Mouse (Mus musculus) left cerebral cortex, adult 11 months (tissue): Measurements from ENCODE around the gene Elobl.

Source experiments
- DNase-seq: peaks from one replicate; pipeline ENCODE4 v3.0.0; 2022; ENCODE audit warnings: low spot score

Gene Elobl

DNA sequence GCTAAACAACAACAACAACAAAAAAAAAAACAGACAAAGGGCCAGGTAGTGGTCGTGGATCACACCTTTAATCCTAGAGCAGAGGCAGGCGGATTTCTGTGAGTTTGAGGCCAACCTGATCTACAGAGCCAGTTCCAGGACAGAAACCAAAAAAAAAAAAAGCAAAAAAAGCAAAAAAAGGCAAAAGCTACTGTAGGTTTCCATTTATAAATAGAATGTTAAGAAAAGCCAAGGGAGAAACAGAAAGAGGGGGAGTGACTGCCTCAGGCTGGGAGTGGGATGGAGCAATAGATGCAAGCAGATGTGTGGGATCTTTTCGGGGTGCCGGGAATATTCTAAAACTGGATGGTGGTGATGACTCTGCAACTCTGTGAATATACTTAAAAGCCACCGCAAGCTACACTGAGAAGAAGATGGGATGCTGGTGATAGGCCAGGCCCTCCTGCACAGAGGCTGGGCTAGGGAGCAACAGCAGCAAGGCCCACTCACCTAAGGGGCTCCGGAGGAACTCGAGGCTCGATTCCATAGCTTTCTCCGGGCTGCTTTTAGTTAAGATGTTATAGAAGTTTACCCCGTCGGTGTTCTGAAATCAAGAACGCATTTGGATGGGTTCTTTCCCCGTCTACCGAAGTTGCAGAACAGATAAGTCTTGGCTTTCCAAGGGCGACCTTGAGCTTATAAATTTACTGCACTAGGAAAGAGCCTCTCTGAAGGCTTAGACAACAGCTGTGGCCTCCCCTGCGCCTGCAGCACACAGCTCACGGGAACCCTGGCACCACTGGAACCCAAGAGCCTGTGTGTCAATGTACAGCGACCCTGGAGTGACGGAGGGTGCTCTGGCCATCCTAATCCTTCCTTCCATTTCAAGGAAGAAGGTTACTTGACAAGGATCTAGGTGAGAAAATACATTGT is 32.4 kb downstream of the Elobl start:
- peak; percentile 73 for DNase-seq

DNA sequence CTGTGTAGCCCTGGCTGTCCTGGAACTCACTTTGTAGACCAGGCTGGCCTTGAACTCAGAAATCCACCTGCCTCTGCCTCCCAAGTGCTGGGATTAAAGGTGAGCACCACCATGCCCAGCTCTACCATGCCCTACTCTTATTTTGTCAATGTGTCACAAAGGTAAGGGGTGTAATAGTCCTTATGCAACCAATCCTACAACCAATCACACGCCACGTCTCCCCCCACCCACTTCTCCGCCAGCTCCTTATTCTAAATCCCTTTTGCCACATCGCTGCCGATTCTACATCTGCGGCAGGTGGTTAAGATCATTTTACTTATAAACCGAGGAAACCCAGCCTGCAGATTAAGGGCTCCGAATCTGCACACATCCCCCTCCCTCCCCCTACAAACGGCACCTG is 33.7 kb downstream of the Elobl start:
- no peak for DNase-seq

DNA sequence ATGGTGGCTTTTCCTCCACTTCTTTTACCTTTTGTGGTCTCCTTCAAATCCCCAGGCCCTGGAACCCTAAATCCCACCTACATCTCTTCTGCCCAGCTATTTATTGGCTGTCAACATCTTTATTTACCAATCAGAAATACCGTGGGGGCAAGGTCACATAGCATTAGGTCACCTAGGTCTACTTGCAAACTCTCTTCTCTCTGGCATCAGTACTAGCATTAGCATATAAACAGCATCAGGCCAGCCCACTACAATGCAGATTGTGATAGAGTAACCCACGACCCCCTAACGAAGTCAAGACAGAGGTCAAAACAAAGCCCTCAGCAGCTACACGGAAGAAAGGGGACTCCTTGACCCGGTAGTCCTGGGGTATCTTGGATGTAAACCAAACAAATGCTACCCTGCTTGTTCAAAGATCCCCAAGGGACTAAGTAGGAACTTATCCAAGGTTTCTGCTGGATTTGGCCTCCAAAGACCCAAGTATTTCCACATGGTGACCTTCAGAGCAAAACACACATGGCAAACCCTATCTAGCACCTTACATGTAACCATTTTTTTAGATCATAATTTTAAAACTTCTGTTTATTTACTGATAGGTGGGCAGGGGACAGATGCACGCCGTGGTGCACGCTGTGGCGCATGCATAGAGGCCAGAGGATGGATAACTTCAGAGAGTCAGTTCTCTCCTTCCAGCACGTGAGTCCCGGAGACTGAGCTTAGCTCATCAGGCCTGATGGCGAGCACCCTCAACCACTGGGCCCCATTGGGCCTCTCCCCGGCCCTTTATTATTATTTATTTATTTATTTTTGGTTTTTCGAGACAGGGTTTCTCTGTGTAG is 34.8 kb downstream of the Elobl start:
- no peak for DNase-seq

GRCm38 (mm10) chr11:88926566-88926965 is 40.2 kb downstream of the Elobl start:
- DNase-seq: no peak
